12 mouse cellular contexts compared by ENCODE assay signal in the genomic region with DNA sequence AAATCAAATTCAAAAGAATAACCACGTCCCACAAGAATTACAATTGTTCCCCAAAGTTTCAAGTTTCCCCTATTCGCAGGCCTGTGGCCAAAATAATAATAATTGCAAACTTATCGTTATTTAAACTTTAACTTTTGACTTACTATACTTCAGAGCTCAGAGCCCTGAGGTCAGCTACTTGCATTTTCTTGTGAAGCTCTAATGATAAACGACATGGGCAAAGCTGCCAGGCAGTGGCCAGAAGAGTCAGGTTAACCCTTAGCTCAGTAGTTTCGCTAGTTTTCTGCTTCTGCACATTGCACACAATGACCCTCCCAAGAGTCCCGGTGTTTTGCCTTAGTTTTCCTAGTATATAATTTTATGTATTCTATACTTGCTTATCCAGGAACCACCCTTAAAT. TPM values are rescaled to one million over a fixed set of nuclear protein-coding genes. Genes with fewer than 3 reads are reported as not detected.
DNase-seq lines count a peak whose midpoint lies in the region; TF ChIP-seq lines count a peak whose summit lies in the region.
"Not testable (repeated sequence)": the region's sequence is repeated elsewhere in the genome, so short reads cannot be mapped to it uniquely, and the experiment has no call there.
"Had no signal": no experiment of that assay in that cellular context is flagged by ENCODE, and none has a peak within 500 bp of the region (broad histone marks: within the 10 kb centered on the region; RNA-seq: fewer than 3 reads in every experiment).

No protein-coding gene starts in this region.

- peak; percentile 52 for DNase-seq in kidney, adult 11 months
- peak; percentile 73 for DNase-seq in kidney, adult 2 months
- DNase-seq in kidney, adult 8-10 months = peak; percentile 53
- DNase-seq in kidney, adult 9 months = peak; percentile 79
- DNase-seq in kidney, postnatal 14 days = peak; percentile 37

- 27% methylated on average over 6 of the region's 6 CpGs for WGBS in kidney, adult 2 months

- not testable (repeated sequence) for H3K4me1 ChIP-seq in kidney, adult 2 months (ENCODE audit: control insufficient read depth, insufficient read depth, low read length); testis, adult 2 months (ENCODE audit: control insufficient read depth, insufficient read depth, low read length)

- not testable (repeated sequence) for TF ChIP-seq CTCF in kidney, adult 2 months (conservative IDR thresholded peaks at IDR 0.05; ENCODE audit: insufficient read depth, insufficient read length, low read depth, low read length); testis, adult 2 months (IDR thresholded peaks at IDR 0.05; ENCODE audit: control insufficient read depth, insufficient read depth, insufficient replicate concordance, low read depth, low read length)

- H3K36me3 ChIP-seq in kidney, adult 2 months (ENCODE audit: control insufficient read depth, insufficient read depth, low read length); testis, adult 2 months (ENCODE audit: control insufficient read depth, insufficient read depth, low read length): not testable (repeated sequence)

- H3K27me3 ChIP-seq in kidney, adult 2 months (replicated peaks; ENCODE audit: control insufficient read depth, insufficient read depth, low read length); testis, adult 2 months (ENCODE audit: control insufficient read depth, insufficient read depth, low read length): not testable (repeated sequence)

- H3K4me3 ChIP-seq in kidney, adult 2 months (ENCODE audit: insufficient read depth, low read depth, low read length) = not testable (repeated sequence)
- H3K4me3 ChIP-seq in testis, adult 2 months (ENCODE audit: control insufficient read depth, low read depth, low read length) = peak overlapping the region; percentile 80

- not testable (repeated sequence) for TF ChIP-seq POLR2A in kidney, adult 2 months (IDR thresholded peaks at IDR 0.05; ENCODE audit: low read depth, low read length); testis, adult 2 months (IDR thresholded peaks at IDR 0.05; ENCODE audit: control insufficient read depth, low read depth, low read length)

- not testable (repeated sequence) for H3K27ac ChIP-seq in kidney, adult 2 months (ENCODE audit: insufficient read depth, low read depth, low read length); testis, adult 2 months (ENCODE audit: control insufficient read depth, insufficient read depth, low read depth, low read length)

RNA-seq across cellular contexts. Expression of a gene that starts 1.7 kb away (rescaled TPM):
- 0.11 TPM in 1 of 2 replicates, not detected in the other for polyA plus RNA-seq in kidney, adult 2 months (2012; rRNA removed)
- 218 and 242 TPM in 2 replicates for polyA plus RNA-seq in testis, adult 2 months (2012; rRNA removed)
- polyA plus RNA-seq: activated CD4-positive, CD25-positive, alpha-beta regulatory T cell, adult 4 months; adrenal gland, adult 2 months; C2C12; CD4-positive, CD25-positive, alpha-beta regulatory T cell, adult 4 months; G1E; Patski had no signal

RNA-seq across cellular contexts. Expression of a gene that starts 6.7 kb away (rescaled TPM):
- 92.3 and 97.3 TPM in 2 replicates for polyA plus RNA-seq in kidney, adult 2 months (2012; rRNA removed)
- 0.49 and 0.87 TPM in 2 replicates for polyA plus RNA-seq in testis, adult 2 months (2012; rRNA removed)
- polyA plus RNA-seq: activated CD4-positive, CD25-positive, alpha-beta regulatory T cell, adult 4 months; CD4-positive, CD25-positive, alpha-beta regulatory T cell, adult 4 months; G1E had no signal

Comparison
In these comparisons a context has a peak if more than half of its experiments do, and no peak if none do; other contexts are left out.
1. RNA of a gene that starts 1.7 kb away (polyA plus RNA-seq): 218 to 242 TPM in testis, adult 2 months; 0.11 TPM in kidney, adult 2 months; every median in the first group is over 100 times any median in the second.
2. RNA of a gene that starts 6.7 kb away (polyA plus RNA-seq): 92.3 to 97.3 TPM in kidney, adult 2 months; 0.49 to 0.87 TPM in testis, adult 2 months; every median in the first group is over 10 times any median in the second.
3. Peak in every context shown above with its lines, with median percentiles within 50 percentile points of each other: DNase-seq.